Comparison of ENCODE assay signal across 7 mouse cellular contexts in genomic region chr4:46202562-46203126, GRCm38 (mm10). TPM values are rescaled to one million over a fixed set of nuclear protein-coding genes. Genes with fewer than 3 reads are reported as not detected.
DNase-seq lines count a peak whose midpoint lies in the region; ATAC-seq and TF ChIP-seq lines count a peak whose summit lies in the region.

No protein-coding gene starts in this region.

- peaks cover 3% of the 10 kb centered on the region for H3K9me3 ChIP-seq in heart, embryonic 16.5 days (replicated peaks; ENCODE audit: control insufficient read depth, low read length)
- H3K9me3 ChIP-seq in liver, postnatal 0 days (ENCODE audit: low read length): peaks cover 4% of the 10 kb centered on the region

- no peaks in the 10 kb centered on the region for H3K4me1 ChIP-seq in heart, embryonic 16.5 days (ENCODE audit: control insufficient read depth, insufficient read depth, low read length)
- H3K4me1 ChIP-seq in liver, postnatal 0 days (ENCODE audit: insufficient read depth): no peaks in the 10 kb centered on the region

- intact Hi-C loops in left cerebral cortex, postnatal 4 days (cut with DNase I): loop anchor here (10.0 kb wide), 3 partner anchors 102 to 262 kb away; partner anchors contain the start of gene Foxe1
- intact Hi-C loops in left cerebral cortex, postnatal 25 days (cut with DNase I): loop anchor here (2.0 to 5.0 kb wide), 3 partner anchors 102 to 175 kb away; partner anchors contain the start of gene Foxe1

- peak; percentile 34 for DNase-seq in left cerebral cortex, postnatal 4 days
- no peak for DNase-seq in left cerebral cortex, postnatal 25 days (ENCODE audit: low spot score in 2 of 2)
- peak; percentile 70 to 74 for DNase-seq in cerebellum, postnatal 14 days
- no peak for DNase-seq in liver, postnatal 0 days
- no peak for DNase-seq in adrenal gland, adult 8-10 months
- DNase-seq in urinary bladder, adult 18-20 months (ENCODE audit: low spot score in 2 of 2): no peak

- no peak for TF ChIP-seq CTCF in liver, postnatal 0 days (IDR thresholded peaks at IDR 0.05; ENCODE audit: low read depth)

- peak overlapping the region; percentile 59 for H3K9ac ChIP-seq in heart, embryonic 16.5 days (ENCODE audit: low read length)
- H3K9ac ChIP-seq in liver, postnatal 0 days (replicated peaks): no peak overlapping the region

- peak overlapping the region; percentile 61 for H3K4me2 ChIP-seq in heart, embryonic 16.5 days (ENCODE audit: low read depth, low read length)
- H3K4me2 ChIP-seq in liver, postnatal 0 days (ENCODE audit: low read depth, low read length): no peak overlapping the region

- ATAC-seq in heart, embryonic 16.5 days (replicated peaks; ENCODE audit: extremely low read depth, insufficient read depth, low FRiP score): no peak
- peak; percentile 38; the same call in 1 of the 2 replicates for ATAC-seq in liver, postnatal 0 days

- WGBS in heart, embryonic 16.5 days: 9% methylated on average over 23 of the region's 23 CpGs
- 13% methylated on average over 23 of the region's 23 CpGs for WGBS in liver, postnatal 0 days (ENCODE audit: insufficient replicate concordance)

- peak overlapping the region; percentile 32 for H3K4me3 ChIP-seq in heart, embryonic 16.5 days (ENCODE audit: low read length)
- H3K4me3 ChIP-seq in liver, postnatal 0 days (ENCODE audit: low read depth, low read length): no peak overlapping the region

- H3K27me3 ChIP-seq in heart, embryonic 16.5 days (ENCODE audit: control insufficient read depth, insufficient read depth, low read length): peaks cover 23% of the 10 kb centered on the region
- H3K27me3 ChIP-seq in liver, postnatal 0 days (ENCODE audit: insufficient read depth, low read length): peaks cover 13% of the 10 kb centered on the region

- H3K27ac ChIP-seq in heart, embryonic 16.5 days (ENCODE audit: low read length): no peak overlapping the region
- H3K27ac ChIP-seq in liver, postnatal 0 days (ENCODE audit: low read depth): no peak overlapping the region

- no peak for TF ChIP-seq EP300 in liver, postnatal 0 days (IDR thresholded peaks at IDR 0.05; ENCODE audit: low read depth)

- H3K36me3 ChIP-seq in heart, embryonic 16.5 days (ENCODE audit: control insufficient read depth, insufficient read depth): no peaks in the 10 kb centered on the region
- no peaks in the 10 kb centered on the region for H3K36me3 ChIP-seq in liver, postnatal 0 days (replicated peaks; ENCODE audit: insufficient read depth, low read length)

RNA-seq across cellular contexts. Expression of gene Xpa, which starts 6.5 kb away (rescaled TPM):
- total RNA-seq in left cerebral cortex, postnatal 4 days (2021): 10 to 100 TPM; 19.3 to 23.6 TPM
- 10 to 100 TPM; 10.7 to 11.9 TPM for total RNA-seq in left cerebral cortex, postnatal 25 days (2021)
- 14.5 and 15.2 TPM in 2 replicates for polyA plus RNA-seq in heart, embryonic 16.5 days (2015; fragmentation: Nextera tagmentation; extraction: Ambion mirVana)
- polyA plus RNA-seq in liver, postnatal 0 days (2015; fragmentation: Nextera tagmentation; extraction: Ambion mirVana): 15.3 and 16.2 TPM in 2 replicates
- total RNA-seq in adrenal gland, adult 8-10 months (2022): 10 to 100 TPM; 15.6 to 30.6 (median 28.9) TPM

Comparison
In these comparisons a context has a peak if more than half of its experiments do, and no peak if none do; other contexts are left out.
1. DNase-seq: peak in left cerebral cortex, postnatal 4 days (single experiment) and cerebellum, postnatal 14 days (2 of 2); none in left cerebral cortex, postnatal 25 days (0 of 2), liver, postnatal 0 days (single experiment), adrenal gland, adult 8-10 months (single experiment) and urinary bladder, adult 18-20 months (0 of 2).